Comparison of ENCODE assay signal across 8 mouse cellular contexts in genomic region chr5:23615586-23616269, GRCm38 (mm10).
A peak's percentile ranks its signal among the peaks of the same experiment; 100 is the strongest.
DNase-seq lines count a peak whose midpoint lies in the region; ATAC-seq lines count a peak whose summit lies in the region.

No protein-coding gene starts in this region.

- peak overlapping the region; percentile 42 for H3K4me2 ChIP-seq in hindbrain, embryonic 11.5 days (replicated peaks; ENCODE audit: low read depth, low read length)

- H3K4me3 ChIP-seq in heart, embryonic 10.5 days = peak overlapping the region; percentile 59
- H3K4me3 ChIP-seq in hindbrain, embryonic 11.5 days (ENCODE audit: low read depth, low read length) = peak overlapping the region; percentile 37

- no peaks in the 10 kb centered on the region for H3K27me3 ChIP-seq in heart, embryonic 10.5 days (ENCODE audit: insufficient read depth, poor library complexity, severe bottlenecking)
- H3K27me3 ChIP-seq in hindbrain, embryonic 11.5 days (ENCODE audit: control insufficient read depth, insufficient read depth, low read length) = no peaks in the 10 kb centered on the region

- H3K36me3 ChIP-seq in heart, embryonic 10.5 days = no peaks in the 10 kb centered on the region
- no peaks in the 10 kb centered on the region for H3K36me3 ChIP-seq in hindbrain, embryonic 11.5 days (ENCODE audit: control insufficient read depth, insufficient read depth, low read length)

- ATAC-seq in hindbrain, embryonic 11.5 days (ENCODE audit: low FRiP score) = no peak
- ATAC-seq in megakaryocyte-erythroid progenitor cell, adult 5-6 weeks (replicated peaks; ENCODE audit: low FRiP score, low TSS enrichment, poor library complexity, severe bottlenecking) = peak; percentile 43; the same call in 1 of the 2 replicates

- H3K9ac ChIP-seq in hindbrain, embryonic 11.5 days (ENCODE audit: low read depth, low read length) = peak overlapping the region; percentile 47

- WGBS in heart, embryonic 10.5 days = 54% methylated on average over 5 of the region's 5 CpGs
- 71% methylated on average over 5 of the region's 5 CpGs for WGBS in hindbrain, embryonic 11.5 days

- DNase-seq in heart, embryonic 10.5 days (ENCODE audit: low spot score) = no peak
- no peak for DNase-seq in heart, adult 18-20 months
- DNase-seq in MEL-GATA-1-ER (ENCODE audit: extremely low read depth, low read depth) = peak; percentile 44
- no peak for DNase-seq in hindbrain, embryonic 11.5 days (ENCODE audit: low spot score)
- DNase-seq in thymus, adult 18-20 months = no peak
- no peak for DNase-seq in T-cell, adult 2 months (ENCODE audit: low spot score)
- no peak for DNase-seq in kidney, adult 18-20 months

- peak overlapping the region; percentile 88 for H3K27ac ChIP-seq in heart, embryonic 10.5 days
- peak overlapping the region; percentile 47; the same call in 1 of the 2 replicates for H3K27ac ChIP-seq in hindbrain, embryonic 11.5 days (ENCODE audit: low read depth, low read length)

- no peaks in the 10 kb centered on the region for H3K9me3 ChIP-seq in heart, embryonic 10.5 days
- no peaks in the 10 kb centered on the region for H3K9me3 ChIP-seq in hindbrain, embryonic 11.5 days (ENCODE audit: control insufficient read depth, low read length)

- 0 out of 2 replicates have a peak, but pooled peaks cover 5% of the 10 kb centered on the region for H3K4me1 ChIP-seq in heart, embryonic 10.5 days
- H3K4me1 ChIP-seq in hindbrain, embryonic 11.5 days (replicated peaks; ENCODE audit: control insufficient read depth, insufficient read depth, low read length) = no peaks in the 10 kb centered on the region
